Mouse (Mus musculus): ENCODE data around the gene Card9.
A peak's percentile ranks its signal among the peaks of the same experiment; 100 is the strongest.

Gene Card9

GRCm38 (mm10) chr2:26363481-26363880 is 2.8 kb upstream of the Card9 start:
- no peak for DNase-seq (ENCODE audit: low read depth in 2 of 2, low spot score in 2 of 2)

GRCm38 (mm10) chr2:26362991-26363390 is 2.3 kb upstream of the Card9 start:
- no peak for DNase-seq (ENCODE audit: low read depth in 2 of 2, low spot score in 2 of 2)

GRCm38 (mm10) chr2:26359983-26360382 is 735 bp downstream of the Card9 start:
- DNase-seq (ENCODE audit: low read depth in 2 of 2, low spot score in 2 of 2), result no peak

DNA sequence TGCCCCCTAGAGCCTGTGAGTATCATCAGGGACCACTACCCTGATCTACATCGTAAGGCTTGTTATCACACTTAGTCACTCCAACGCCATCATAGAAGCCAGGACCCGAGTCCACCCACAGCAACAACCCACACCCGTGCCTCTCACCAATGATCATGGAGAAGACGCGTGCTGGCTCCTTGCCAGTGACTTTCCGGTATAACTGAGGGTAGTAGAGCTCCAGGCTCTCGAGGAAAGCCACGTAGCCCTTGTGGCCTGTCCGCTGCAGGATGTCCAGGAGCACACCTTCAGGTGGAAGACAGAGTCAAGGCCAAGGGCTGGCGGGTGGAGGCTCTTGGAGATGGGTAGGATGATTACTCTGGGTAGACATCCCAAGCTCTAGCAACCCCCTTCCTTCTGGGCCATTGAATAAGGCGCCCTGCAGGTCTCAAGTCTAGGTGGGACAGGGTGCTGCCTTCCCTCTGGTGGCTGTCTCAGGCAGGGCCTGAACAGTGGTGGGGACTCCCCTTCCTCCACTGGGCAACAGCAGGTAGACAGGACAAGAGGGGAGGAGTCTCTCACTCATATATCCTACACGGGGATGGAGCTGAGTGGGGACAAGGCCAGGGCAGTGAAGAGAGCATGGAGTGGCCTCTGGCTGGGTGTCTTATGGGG is 1.9 kb downstream of the Card9 start:
- no peak for DNase-seq (ENCODE audit: low read depth in 2 of 2, low spot score in 2 of 2)

DNA sequence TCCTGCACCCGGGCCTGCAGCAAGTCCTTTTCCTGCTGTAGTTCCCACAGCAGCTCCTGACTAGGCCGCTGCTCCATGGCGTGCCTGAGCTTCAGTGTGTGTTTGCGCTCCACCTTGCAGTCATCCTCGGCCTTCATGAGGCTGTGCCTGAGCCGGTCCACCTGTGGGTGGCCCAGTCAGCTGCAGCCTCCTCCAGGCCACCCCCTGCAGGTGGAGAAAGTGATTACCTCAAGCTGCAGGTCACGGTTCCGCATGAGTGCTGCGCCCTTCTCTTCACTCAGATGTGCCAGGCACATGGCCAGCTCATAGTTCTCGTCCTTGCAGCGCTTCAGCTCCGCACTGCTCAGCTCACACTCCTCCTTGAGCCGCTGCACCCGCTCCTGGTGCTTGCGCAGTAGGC is 3.2 kb downstream of the Card9 start:
- no peak for DNase-seq (ENCODE audit: low read depth in 2 of 2, low spot score in 2 of 2)

DNA sequence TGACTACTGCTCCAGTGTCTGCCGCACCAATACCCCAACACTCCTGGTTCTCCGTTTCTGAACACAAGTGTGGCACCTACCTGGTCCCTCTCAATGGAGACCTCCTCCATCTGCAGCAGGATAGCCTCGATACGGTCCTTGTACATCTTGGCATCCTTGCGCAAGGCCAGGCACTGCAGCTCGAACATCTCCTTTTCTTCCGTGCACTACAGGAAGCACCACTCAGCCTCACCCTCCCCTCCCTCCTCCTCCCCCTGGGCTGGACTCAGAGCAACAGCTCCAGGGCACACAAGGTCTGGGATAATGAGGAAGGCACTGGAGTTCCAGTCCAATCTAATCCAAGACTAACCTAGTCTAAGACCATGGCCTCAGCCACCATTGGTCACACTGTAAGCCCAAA is 4.0 kb downstream of the Card9 start:
- no peak for DNase-seq (ENCODE audit: low read depth in 2 of 2, low spot score in 2 of 2)

DNA sequence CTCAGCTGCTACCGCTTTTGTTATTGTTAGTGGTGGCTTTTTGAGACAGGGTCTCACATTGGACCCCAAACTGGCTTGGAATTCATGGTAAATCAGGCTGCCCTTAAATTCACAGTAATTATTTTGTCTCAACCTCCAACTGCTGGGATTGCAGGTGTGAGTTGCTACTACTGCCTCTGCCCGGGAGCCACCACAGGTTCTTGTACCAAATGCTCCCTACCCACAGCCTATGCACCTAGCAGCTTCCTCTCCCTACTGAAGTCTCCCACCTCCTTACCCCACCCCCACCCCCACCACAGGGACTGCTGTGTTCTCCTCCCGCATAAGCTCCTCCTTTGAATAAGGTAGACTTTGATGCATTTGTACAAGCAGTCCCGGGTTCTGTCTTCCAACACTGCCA is 4.5 kb downstream of the Card9 start:
- DNase-seq (ENCODE audit: low read depth in 2 of 2, low spot score in 2 of 2), result no peak

GRCm38 (mm10) chr2:26354401-26354800 is 6.3 kb downstream of the Card9 start:
- DNase-seq (ENCODE audit: low read depth in 2 of 2, low spot score in 2 of 2), result no peak

DNA sequence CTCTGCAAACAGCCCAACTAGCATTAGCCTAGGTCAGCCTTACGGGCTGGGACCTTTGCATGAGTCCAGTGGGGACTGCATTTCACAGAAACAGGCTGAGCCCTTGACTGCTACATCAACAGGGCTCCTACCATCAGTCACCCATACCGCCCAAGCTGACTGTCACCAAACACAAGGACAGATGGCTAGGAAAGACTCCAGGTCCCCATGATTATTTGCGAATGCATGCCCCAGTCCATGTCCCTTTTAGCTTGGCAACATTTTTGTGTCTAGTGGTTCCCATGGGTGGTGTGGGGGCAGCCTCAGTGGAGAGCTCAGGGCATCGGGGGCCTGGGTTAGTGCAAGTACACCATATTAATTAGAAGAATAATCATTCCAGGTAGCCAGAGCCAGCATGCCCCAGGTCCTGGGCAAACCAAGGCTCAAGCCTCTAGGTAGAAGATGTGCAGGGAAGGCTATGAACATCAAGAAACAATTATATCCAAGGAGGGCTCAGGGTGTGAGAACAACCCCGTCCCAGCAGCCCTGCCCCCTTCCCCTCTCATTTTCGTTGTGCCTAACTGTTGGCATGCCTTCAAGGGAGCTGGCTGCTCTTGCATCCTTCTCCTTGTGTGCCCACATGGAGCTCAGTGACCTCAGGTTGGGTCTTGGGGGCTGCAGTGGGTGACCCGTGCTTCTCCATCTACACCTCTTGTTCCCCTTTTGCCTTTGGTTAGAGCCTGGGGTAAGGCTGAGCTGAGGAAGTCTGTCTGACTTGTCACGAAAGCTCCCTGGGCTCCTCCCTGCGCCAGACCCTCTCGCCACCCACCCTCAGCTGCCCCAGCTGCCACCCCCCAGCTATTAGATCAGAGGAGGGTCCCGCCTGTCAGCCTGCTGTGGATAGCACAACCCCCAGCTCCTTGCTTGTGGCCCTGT is 7.4 kb downstream of the Card9 start:
- DNase-seq (ENCODE audit: low read depth in 2 of 2, low spot score in 2 of 2), result no peak

GRCm38 (mm10) chr2:26352291-26352910 is 8.3 kb downstream of the Card9 start:
- peak in 1 of 2 experiments; percentile 25 for DNase-seq (ENCODE audit: low read depth in 2 of 2, low spot score in 2 of 2)

GRCm38 (mm10) chr2:26351358-26352290 is 9.1 kb downstream of the Card9 start, which contains the start of gene Dnlz:
TSS of gene Dnlz (minus strand) at chr2:26352110.
- peak; percentile 84 to 91 for DNase-seq (ENCODE audit: low read depth in 2 of 2, low spot score in 2 of 2)

- no peak for DNase-seq (ENCODE audit: low read depth in 2 of 2, low spot score in 2 of 2)
These were observed 12.5 kb downstream of the Card9 start for GRCm38 (mm10) chr2:26348241-26348640.

DNA sequence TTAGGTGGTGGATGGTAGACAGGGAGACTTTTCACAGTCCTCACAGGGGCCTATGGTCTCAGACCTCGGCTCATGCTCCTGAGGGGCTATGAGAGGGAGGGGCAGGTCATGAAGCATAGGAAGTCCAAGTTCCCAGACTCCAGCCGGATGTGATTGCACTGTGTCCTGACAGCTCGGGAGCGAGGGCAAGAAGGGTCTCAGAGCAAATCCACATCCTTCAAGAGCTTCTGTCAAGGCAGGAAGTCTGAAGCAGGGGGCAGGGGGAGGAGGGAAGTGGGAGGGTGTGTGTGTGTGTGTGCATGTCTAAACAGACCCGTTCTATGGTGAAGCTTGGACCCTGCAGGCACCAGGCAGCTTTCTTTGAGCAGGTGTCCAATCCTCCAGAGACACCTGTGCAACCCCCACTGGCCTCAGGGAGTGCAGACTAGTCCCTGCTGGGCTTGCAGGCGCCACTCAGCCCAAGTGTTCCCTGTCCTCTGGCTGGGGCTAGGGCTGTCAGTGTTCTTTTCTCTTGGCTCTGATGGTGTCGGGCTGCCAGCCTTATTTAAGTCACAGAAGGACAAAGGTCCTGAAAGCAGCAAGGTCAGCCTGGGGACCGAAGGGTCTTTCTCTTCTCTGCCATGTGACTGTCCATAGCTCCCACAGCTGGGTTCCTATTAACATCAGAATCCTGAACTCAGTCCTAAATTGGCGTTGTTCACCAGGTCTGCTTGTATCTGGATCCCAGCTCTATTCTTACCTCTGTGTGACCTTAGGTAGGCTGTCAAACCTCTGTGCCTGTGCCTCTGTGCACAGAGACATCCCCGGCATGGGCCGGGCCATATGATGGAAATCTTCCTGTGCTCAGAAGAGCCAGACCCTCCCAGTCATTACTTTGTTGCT is 17.9 kb downstream of the Card9 start:
- no peak for DNase-seq (ENCODE audit: low read depth in 2 of 2, low spot score in 2 of 2)

GRCm38 (mm10) chr2:26342044-26342443 is 18.7 kb downstream of the Card9 start:
- no peak for DNase-seq (ENCODE audit: low read depth in 2 of 2, low spot score in 2 of 2)

DNA sequence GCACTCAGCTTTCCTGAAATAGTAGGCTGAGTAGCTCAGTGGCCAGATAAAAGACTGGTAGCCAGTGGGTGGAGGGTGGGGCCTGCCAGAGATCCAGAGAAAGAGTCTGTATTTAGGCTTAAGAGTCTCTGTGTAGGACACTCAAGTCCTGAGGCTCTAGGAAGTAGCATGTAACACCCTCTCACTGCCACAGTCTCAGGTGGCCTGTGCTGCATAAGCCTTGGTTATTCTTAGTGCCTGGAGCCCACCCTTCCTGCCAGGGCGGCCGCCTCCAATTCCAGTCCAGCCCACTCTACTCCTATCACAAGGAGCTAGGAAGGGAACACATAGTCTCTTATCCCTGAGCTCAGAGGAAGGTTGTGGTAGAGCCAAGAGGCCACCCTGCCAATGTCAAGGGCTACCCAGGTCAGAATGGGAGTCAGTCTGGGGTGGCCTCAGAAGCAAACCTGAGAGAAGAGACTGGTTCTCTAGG is 19.2 kb downstream of the Card9 start:
- no peak for DNase-seq (ENCODE audit: low read depth in 2 of 2, low spot score in 2 of 2)

DNA sequence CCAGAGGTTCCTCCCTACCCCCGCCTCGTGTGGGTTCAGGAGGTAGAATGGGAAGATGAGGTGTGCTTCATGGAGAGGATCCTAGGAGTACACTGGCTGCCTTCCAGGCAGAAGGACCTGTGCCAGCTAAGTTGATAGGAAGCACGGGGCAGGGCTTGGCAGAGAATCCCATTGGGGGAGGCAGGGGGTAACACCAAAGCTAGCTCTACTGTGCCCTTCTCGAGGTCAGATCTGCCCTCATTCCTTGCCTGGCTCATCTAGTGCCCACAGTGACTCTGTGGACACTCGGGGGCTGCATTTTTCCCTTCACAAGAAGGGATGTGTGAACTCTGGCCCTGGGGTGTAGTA is 21.5 kb downstream of the Card9 start:
- no peak for DNase-seq (ENCODE audit: low read depth in 2 of 2, low spot score in 2 of 2)

- DNase-seq (ENCODE audit: low read depth in 2 of 2, low spot score in 2 of 2), result no peak
These were observed 22.2 kb downstream of the Card9 start for GRCm38 (mm10) chr2:26338302-26339203.

DNA sequence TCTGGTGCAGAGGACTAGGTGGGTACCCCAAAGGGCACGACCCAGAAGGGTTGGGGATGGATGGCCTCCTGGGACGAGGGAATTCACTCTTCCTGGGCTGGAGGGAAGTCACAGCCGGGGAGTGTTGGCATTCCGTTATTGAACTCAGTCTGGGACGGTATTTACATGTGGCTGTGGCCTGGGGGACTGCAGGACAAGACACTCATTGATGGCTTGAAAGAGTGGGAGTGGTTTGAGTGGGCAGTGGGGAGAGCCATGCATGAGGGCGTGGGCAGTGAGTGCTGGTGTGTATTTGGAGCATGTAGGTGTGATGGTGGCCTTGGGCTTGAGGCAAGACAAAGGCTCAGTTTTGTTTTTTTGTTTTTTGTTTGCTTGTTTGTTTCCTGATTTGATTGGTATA is 30.0 kb downstream of the Card9 start:
- no peak for DNase-seq (ENCODE audit: low read depth in 2 of 2, low spot score in 2 of 2)

DNA sequence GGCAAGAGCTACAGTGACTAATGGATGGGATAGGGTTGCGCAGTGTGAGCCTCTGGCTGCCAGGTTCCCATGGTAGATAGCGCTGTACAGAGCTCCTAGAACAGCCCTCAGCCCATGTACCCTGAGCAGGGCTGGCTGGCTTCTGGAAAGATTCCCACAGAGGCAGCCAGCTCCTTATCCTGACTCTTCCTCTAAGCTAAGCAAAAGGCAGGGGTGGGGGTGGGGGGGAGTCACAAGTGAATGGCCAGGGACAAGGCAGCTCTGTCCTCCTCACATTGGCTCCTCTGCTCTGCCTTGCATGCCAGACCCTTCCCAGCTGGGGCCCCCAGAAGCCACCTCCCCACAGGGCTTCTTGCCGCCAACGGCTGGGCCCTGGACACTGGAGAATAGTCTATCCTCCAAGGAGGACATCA is 30.7 kb downstream of the Card9 start:
- no peak for DNase-seq (ENCODE audit: low read depth in 2 of 2, low spot score in 2 of 2)

Data from CD8-positive naive resting alpha-beta T cell, adult 2 months (primary cell).